Mouse (Mus musculus) kidney, embryonic 16.5 days (tissue): Measurements from ENCODE around the gene Plcg2. TPM values are rescaled to one million over a fixed set of nuclear protein-coding genes. Genes with fewer than 3 reads are reported as not detected.
A peak's percentile ranks its signal among the peaks of the same experiment; 100 is the strongest.

Source experiments
- ATAC-seq: fragments of 200-750 bp; cut with Nextera tagmentation; 2 replicates; pipeline ENCODE4 v1.8.0; 2017; ENCODE audit warnings: moderate TSS enrichment; ENCODE audit not compliant: low FRiP score, low TSS enrichment
- H3K27ac ChIP-seq: fragments of 300-500 bp; sonication (generic); 2 replicates; pipeline ENCODE4 v1.5.1; 2014; ENCODE audit warnings: low read length
- H3K27me3 ChIP-seq: fragments of 300-500 bp; sonication (generic); 2 replicates; pipeline ENCODE4 v1.6.1; 2014; ENCODE audit warnings: low read length, control low read depth, mixed read lengths; ENCODE audit not compliant: insufficient read depth
- H3K36me3 ChIP-seq: fragments of 300-500 bp; sonication (generic); 2 replicates; pipeline ENCODE4 v1.6.1; 2014; ENCODE audit warnings: low read length, control low read depth, mixed read lengths; ENCODE audit not compliant: insufficient read depth
- H3K4me1 ChIP-seq: fragments of 300-500 bp; sonication (generic); 2 replicates; pipeline ENCODE4 v1.6.1; 2014; ENCODE audit warnings: low read length, control low read depth, mixed read lengths; ENCODE audit not compliant: insufficient read depth
- H3K4me2 ChIP-seq: fragments of 300-500 bp; sonication (generic); replicated peaks from 2 replicates; pipeline ENCODE4 v1.6.1; 2014; ENCODE audit warnings: low read depth, low read length
- H3K4me3 ChIP-seq: fragments of 300-500 bp; sonication (generic); 2 replicates; pipeline ENCODE4 v1.5.1; 2014; ENCODE audit warnings: mild to moderate bottlenecking, low read length
- H3K9ac ChIP-seq: fragments of 300-500 bp; sonication (generic); replicated peaks from 2 replicates; pipeline ENCODE4 v1.6.1; 2014; ENCODE audit warnings: low read length
- H3K9me3 ChIP-seq: fragments of 300-500 bp; sonication (generic); 2 replicates; pipeline ENCODE4 v1.6.1; 2016; ENCODE audit warnings: low read length, control low read depth
- WGBS: fragments of 180-500 bp; shearing (Covaris S2); extraction: QIAGEN DNeasy Blood & Tissue Kit; methylation state at CpG from one replicate; pipeline ENCODE4 v1.1.7; 2014; 5-methylcytosine and 5-hydroxymethylcytosine counted together
- polyA plus RNA-seq: library from polyadenylated mRNA; unstranded; fragments of >200 nt; fragmentation: Nextera tagmentation; extraction: Ambion mirVana; gene quantifications from 2 replicates; pipeline ENCODE4 v1.2.1, GENCODE M21; 2015

The Plcg2 gene
- polyA plus RNA-seq, 1 experiment from 2014 or later = 7.7 TPM

- no peaks in the 10 kb centered on the region for H3K9me3 ChIP-seq
- WGBS = 74% methylated on average over 13 of the region's 13 CpGs
Observed at GRCm38 (mm10) chr8:117503405-117504069, 5.4 kb downstream of the Plcg2 start.

DNA sequence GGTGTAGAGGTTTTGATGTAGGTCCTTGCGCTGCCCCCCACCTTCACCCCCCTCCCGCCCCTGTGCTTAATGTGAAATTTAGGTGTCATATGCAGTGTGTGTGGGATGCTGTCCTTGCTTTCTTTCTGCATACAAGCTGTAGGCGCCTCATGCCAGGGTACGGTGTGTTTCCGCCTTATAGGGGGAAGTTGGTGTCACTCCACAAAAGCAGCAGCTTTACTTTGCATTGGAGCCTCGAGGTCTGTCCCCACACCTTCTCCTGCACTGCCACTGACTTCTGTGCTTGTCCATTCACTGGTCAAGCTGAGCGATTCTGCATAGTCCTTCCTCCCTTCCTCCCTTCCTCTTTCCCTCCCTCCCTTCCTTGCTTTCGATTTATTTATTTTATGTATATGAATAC is 9.6 kb downstream of the Plcg2 start:
- no peak overlapping the region for H3K9ac ChIP-seq
- ATAC-seq = no peak
- H3K36me3 ChIP-seq = no peaks in the 10 kb centered on the region
- H3K27ac ChIP-seq = no peak overlapping the region
- H3K9me3 ChIP-seq = no peaks in the 10 kb centered on the region
- H3K4me1 ChIP-seq = no peaks in the 10 kb centered on the region
- WGBS = 84% methylated on average over 8 of the region's 8 CpGs
- no peak overlapping the region for H3K4me3 ChIP-seq
- no peak overlapping the region for H3K4me2 ChIP-seq
- H3K27me3 ChIP-seq = no peaks in the 10 kb centered on the region

More at GRCm38 (mm10) chr8:117503405-117504069, 5.4 kb downstream of the Plcg2 start:
- Histone ChIP-seq H3K9ac (no peak overlapping the region), H3K27ac (no peak overlapping the region), H3K27me3 (peaks cover 8% of the 10 kb centered on the region; the same call in 1 of the 2 replicates), H3K36me3 (no peaks in the 10 kb centered on the region), H3K4me3 (no peak overlapping the region), H3K4me1 (peaks cover 8% of the 10 kb centered on the region; the same call in 1 of the 2 replicates), H3K4me2 (no peak overlapping the region)
- no peak for ATAC-seq

GRCm38 (mm10) chr8:117516876-117517565 is 18.9 kb downstream of the Plcg2 start:
- Histone ChIP-seq H3K4me2 (no peak overlapping the region), H3K9ac (no peak overlapping the region), H3K9me3 (no peaks in the 10 kb centered on the region), H3K4me3 (no peak overlapping the region), H3K27me3 (no peaks in the 10 kb centered on the region), H3K36me3 (no peaks in the 10 kb centered on the region), H3K27ac (0 out of 2 replicates have a peak overlapping the region, but pooled peaks have one; percentile 6), H3K4me1 (0 out of 2 replicates have a peak, but pooled peaks cover 6% of the 10 kb centered on the region)
- ATAC-seq = 0 out of 2 replicates have a peak, but pooled peaks have one; percentile 33
- 66% methylated on average over 14 of the region's 14 CpGs for WGBS

- Histone ChIP-seq H3K27me3 (no peaks in the 10 kb centered on the region), H3K4me1 (0 out of 2 replicates have a peak, but pooled peaks cover 6% of the 10 kb centered on the region), H3K9me3 (no peaks in the 10 kb centered on the region), H3K4me2 (no peak overlapping the region), H3K27ac (no peak overlapping the region), H3K36me3 (no peaks in the 10 kb centered on the region), H3K9ac (no peak overlapping the region), H3K4me3 (no peak overlapping the region)
- ATAC-seq = no peak
- WGBS = 81% methylated on average over 9 of the region's 9 CpGs
Observed at GRCm38 (mm10) chr8:117517861-117518260, 19.8 kb downstream of the Plcg2 start.

- no peaks in the 10 kb centered on the region for H3K27me3 ChIP-seq
- H3K4me2 ChIP-seq = no peak overlapping the region
- no peaks in the 10 kb centered on the region for H3K9me3 ChIP-seq
- WGBS = 63% methylated on average over 4 of the region's 4 CpGs
- no peak overlapping the region for H3K4me3 ChIP-seq
- ATAC-seq = no peak
- 0 out of 2 replicates have a peak, but pooled peaks cover 6% of the 10 kb centered on the region for H3K4me1 ChIP-seq
- H3K9ac ChIP-seq = no peak overlapping the region
- no peaks in the 10 kb centered on the region for H3K36me3 ChIP-seq
- no peak overlapping the region for H3K27ac ChIP-seq
Observed at GRCm38 (mm10) chr8:117518873-117519272, 20.8 kb downstream of the Plcg2 start.

- ATAC-seq = no peak
- H3K4me2 ChIP-seq = no peak overlapping the region
Observed at GRCm38 (mm10) chr8:117526185-117526584, 28.1 kb downstream of the Plcg2 start.

DNA sequence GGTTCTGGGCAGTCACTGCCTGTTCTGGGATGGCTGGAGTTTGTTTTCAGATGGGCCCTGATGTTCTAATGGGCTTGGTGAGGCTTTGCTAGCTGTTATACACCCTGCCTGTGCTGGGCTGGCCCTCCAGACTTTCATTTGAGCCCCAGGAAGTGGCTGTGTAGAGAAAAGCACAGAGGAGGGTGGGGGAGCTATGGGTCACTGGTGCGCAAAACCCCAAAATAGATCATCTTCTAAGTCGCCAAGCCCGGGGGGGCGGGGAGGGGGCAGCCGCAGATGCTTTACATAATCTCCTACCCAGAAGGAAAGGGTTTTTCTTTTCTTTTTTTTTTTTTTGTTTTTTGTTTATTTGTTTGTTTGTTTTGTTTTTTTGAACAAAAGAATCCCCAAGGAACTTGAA is 29.9 kb downstream of the Plcg2 start:
- H3K4me3 ChIP-seq = no peak overlapping the region
- H3K4me2 ChIP-seq = no peak overlapping the region
- peaks cover 5% of the 10 kb centered on the region for H3K4me1 ChIP-seq
- H3K36me3 ChIP-seq = no peaks in the 10 kb centered on the region
- H3K9me3 ChIP-seq = no peaks in the 10 kb centered on the region
- WGBS = 70% methylated on average over 5 of the region's 5 CpGs
- ATAC-seq = no peak
- no peak overlapping the region for H3K9ac ChIP-seq
- H3K27ac ChIP-seq = no peak overlapping the region
- no peaks in the 10 kb centered on the region for H3K27me3 ChIP-seq

More at GRCm38 (mm10) chr8:117526185-117526584, 28.1 kb downstream of the Plcg2 start:
- Histone ChIP-seq H3K27me3 (no peaks in the 10 kb centered on the region), H3K4me1 (peaks cover 5% of the 10 kb centered on the region), H3K9ac (no peak overlapping the region), H3K27ac (no peak overlapping the region), H3K9me3 (no peaks in the 10 kb centered on the region), H3K36me3 (no peaks in the 10 kb centered on the region), H3K4me3 (no peak overlapping the region)
- WGBS = 11% methylated on average over 2 of the region's 2 CpGs

DNA sequence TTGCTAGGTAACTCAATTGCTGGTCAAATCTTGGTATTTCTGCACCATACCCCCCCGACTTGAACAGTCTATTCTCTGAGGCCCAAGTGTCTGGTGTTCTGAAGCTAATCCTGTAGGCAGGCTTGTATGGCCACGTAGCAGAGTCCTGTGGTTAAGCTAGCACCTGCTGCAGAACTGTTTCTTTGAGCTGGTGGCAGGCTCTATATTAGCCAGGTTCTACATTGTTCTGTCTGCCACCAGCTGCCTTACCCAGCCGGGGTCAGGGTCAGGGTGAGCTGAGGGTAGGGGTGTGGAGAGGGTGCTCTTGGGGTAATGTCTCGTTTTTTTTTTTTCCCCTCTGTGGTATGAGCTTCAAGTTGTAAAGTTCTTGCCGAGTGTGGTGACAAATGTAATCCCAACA is 31.1 kb downstream of the Plcg2 start:
- Histone ChIP-seq H3K36me3 (no peaks in the 10 kb centered on the region), H3K9ac (no peak overlapping the region), H3K4me3 (no peak overlapping the region), H3K4me2 (no peak overlapping the region), H3K4me1 (peaks cover 5% of the 10 kb centered on the region), H3K9me3 (no peaks in the 10 kb centered on the region), H3K27me3 (no peaks in the 10 kb centered on the region), H3K27ac (no peak overlapping the region)
- no peak for ATAC-seq
- 63% methylated on average over 5 of the region's 5 CpGs for WGBS

- no peaks in the 10 kb centered on the region for H3K36me3 ChIP-seq
- H3K27ac ChIP-seq = no peak overlapping the region
- H3K9ac ChIP-seq = no peak overlapping the region
- no peak overlapping the region for H3K4me3 ChIP-seq
- no peaks in the 10 kb centered on the region for H3K9me3 ChIP-seq
- peaks cover 3% of the 10 kb centered on the region; the same call in 1 of the 2 replicates for H3K4me1 ChIP-seq
- H3K4me2 ChIP-seq = no peak overlapping the region
- no peaks in the 10 kb centered on the region for H3K27me3 ChIP-seq
- ATAC-seq = no peak
- 86% methylated on average over 15 of the region's 15 CpGs for WGBS
Observed at GRCm38 (mm10) chr8:117532381-117532972, 34.4 kb downstream of the Plcg2 start.
